Mouse (Mus musculus): Measurements from ENCODE around the gene Foxo3.

Gene Foxo3

DNA sequence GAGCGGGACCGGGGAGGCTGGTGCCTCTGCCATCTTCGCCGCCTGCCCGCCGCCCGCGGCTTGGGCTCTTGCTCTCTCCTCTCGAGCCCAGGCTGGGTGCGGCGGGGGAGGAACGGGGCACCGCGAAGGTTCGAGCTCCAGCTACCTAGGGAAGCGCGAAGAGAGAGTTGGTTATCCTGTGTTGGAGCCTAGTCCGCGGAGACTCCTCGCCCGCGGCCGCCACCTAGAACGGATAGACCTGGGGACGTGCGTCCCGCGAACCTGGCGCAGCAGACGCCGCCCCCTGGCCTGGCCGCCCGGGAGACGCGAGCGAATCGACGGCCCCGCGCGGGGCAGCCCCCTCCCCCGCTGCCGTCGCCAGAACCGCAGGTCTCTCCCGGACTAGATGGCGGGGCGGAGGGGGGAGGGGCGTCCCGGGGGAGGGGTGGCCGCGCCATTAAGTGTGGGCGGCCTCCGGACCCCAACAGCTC is 1.1 kb downstream of the Foxo3 start:
- peak; percentile 49 to 60 for DNase-seq

DNA sequence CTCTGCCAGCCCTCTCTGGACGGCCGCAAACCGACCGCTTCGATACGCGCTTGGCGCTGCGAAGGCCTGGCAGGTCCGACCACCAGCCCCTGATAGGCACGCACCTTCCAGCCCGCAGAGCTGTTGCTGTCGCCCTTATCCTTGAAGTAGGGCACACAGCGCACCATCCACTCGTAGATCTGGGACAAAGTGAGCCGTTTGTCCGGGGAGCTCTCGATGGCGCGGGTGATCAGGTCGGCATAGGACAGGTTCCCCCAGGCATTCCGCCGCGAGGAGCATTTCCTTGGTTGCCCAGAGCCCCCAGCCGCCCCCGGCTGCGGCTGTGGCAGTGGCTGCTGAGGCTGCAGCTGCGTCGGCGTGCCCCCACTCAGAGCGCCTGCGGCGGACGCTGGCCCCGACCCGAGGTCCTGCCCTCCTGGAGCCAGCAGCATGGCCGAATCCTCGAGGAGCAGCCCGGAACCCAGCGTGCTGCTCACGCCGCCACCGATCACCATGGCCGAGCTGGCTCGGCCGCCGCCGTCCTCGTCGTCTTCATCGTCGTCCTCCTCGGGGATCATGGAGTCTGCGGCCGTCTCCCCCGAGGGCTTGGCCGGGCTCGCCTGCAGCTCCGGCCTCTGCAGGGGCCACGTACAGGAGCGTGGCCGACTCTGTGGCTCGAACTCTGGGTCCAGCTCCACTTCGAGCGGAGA is 1.7 kb downstream of the Foxo3 start:
- DNase-seq: peak; percentile 16 to 27

GRCm38 (mm10) chr10:42273760-42274691 is 2.5 kb downstream of the Foxo3 start:
- DNase-seq: peak; percentile 49 to 60

GRCm38 (mm10) chr10:42273403-42273759 is 3.2 kb downstream of the Foxo3 start:
- no peak for DNase-seq

DNA sequence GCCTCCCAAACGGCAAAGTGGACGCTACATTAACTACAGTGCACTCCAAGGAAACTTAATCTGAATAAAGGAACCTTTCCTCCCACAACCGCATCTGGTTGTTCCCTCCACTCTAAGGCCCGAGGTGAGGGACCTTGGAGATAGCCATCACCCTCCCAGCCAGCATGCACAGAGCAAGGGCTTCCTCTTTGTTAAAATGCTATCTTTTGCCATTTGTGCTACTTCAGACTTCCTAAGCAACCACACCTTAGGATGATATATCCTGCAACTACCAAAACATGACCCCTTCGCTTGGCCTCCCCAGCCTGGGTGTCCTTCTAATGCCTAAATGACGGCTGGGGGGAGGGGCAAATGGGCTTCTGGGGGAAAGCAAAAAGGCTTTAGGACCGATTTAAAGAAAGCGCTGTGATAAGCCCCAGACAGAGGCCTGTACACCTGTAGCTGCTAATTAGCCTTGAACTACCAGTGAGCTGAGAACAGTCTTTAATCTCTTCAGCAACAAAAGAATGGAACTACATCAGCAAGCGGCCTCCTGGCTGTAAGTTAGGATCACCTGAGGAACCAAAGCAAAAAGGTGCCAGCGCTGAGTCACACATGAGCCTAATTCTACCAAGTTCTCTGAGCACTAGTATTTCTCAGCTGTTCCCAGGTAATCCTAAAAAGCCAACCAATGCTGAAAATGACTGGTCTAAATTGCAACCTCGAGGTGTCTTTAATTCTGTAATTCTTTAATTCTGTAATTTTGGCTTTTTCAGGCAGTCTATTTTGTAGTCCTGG is 4.9 kb downstream of the Foxo3 start:
- no peak for DNase-seq

DNA sequence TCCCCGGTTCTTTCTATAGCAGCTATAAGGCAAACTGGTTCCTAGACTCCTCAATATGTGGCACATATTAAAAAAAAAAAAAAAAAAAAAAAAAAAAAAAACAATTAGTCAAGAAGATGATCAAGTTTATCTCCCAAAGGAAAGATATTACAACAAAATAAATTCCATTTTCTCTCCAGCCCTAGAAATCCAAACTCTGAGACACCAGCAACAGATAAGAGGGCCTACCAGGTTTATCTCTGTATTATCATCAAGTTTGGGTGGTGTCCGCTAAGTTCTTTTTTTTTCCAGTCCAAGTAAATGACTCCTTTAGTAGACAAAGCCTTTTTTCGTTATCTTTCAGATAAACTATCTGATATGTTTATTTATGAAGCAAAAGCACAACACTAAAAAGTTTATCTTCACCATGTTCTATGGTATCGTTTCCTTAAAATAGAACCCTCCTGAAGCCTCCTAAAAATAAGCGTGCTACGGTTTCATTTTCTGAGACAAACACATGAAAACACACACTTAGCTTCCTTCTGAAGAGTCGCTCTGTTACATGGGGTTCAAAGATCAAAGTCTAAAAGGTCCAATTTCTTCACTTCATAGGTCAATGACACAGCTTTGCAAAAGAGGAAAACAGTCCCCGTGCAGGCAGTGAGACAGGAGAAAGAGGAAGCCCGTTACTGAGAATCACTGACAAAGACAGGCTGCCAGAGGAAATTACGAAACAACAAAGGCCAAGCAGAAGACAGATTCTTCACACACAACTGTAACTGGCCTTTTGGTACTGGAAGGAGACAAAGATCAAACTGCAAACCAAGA is 6.1 kb downstream of the Foxo3 start:
- peak in 1 of 2 experiments; percentile 35 for DNase-seq

GRCm38 (mm10) chr10:42269281-42270025 is 7.1 kb downstream of the Foxo3 start:
- DNase-seq: peak; percentile 44 to 48

DNA sequence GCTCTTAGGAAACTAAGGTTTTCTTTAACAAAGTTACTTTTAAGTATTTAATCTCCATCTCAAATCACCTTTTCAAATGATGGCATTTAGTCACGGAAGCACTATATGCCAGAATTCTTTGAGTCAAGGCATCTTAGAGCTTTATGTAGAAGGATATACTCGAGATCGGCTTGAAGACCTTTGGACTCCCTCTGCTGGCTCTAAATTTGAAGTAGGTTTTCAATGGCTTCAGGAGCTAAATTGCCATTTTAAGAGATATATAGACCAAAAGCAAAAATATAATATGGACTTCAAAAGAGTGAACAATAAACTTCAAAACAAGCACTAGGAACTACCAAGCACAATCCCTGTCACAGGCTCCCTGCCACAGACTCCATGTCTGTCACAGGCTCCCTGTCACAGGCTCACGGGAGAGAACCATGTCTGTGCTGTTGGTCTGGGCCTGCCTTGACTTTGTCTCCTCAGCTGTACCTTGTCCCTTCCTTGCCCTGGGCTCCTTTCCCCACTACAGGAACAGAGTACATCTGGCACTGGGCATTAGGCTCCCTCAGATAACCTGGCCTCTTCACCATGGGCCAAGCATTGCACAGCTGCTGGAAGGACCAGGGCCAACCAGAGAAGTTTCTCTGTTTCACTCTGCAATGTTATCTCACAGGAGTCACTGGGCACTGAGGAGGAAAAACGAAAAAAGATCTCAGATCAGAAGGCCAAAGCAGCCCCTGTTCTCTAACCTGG is 8.6 kb downstream of the Foxo3 start:
- DNase-seq: no peak

- DNase-seq: no peak
Measured at GRCm38 (mm10) chr10:42265021-42265689, 11.4 kb downstream of the Foxo3 start.

DNA sequence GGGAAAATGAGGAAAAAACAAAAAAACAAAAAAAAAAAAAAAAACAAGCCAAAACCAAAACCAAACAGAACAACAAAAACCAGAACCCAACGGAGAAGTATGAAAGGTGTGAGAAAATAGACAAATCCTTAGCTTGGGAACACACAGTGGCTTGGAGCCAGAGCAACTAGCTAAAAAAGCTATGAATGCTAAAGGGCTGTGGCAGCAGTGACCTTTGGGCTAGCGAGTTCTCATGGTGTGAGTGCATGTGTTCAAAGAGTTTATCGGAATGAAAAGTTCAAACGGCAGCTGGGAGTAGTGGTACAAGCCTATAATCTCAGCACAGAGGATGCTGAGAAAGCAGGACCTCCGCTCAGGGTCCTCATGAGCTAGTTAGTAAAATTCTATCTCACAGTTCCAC is 12.4 kb downstream of the Foxo3 start:
- no peak for DNase-seq

- DNase-seq: no peak
Measured at GRCm38 (mm10) chr10:42263701-42264100, 12.9 kb downstream of the Foxo3 start.

- DNase-seq: no peak
Measured at GRCm38 (mm10) chr10:42262061-42262460, 14.5 kb downstream of the Foxo3 start.

DNA sequence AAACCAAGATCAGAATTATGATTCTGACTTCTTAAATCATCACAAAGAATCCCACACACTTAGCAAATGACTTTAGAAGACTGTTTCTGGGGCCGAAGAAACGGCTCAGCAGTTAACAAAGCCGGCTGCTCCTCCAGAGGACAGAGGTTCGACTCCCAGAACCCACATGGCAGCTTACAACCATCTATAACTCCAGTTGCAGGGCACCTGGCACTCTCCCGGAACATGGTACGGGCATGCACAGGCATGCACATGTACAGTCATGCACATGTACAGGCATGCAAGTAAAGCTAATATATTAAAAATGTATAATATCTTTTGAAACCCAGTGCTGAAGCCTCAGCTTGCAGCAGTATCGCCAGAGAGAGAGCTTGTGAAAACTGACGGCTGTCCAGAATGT is 15.5 kb downstream of the Foxo3 start:
- no peak for DNase-seq

GRCm38 (mm10) chr10:42260523-42260922 is 16.0 kb downstream of the Foxo3 start:
- DNase-seq: no peak

- DNase-seq: no peak
Measured at GRCm38 (mm10) chr10:42259602-42260001, 17.0 kb downstream of the Foxo3 start.

DNA sequence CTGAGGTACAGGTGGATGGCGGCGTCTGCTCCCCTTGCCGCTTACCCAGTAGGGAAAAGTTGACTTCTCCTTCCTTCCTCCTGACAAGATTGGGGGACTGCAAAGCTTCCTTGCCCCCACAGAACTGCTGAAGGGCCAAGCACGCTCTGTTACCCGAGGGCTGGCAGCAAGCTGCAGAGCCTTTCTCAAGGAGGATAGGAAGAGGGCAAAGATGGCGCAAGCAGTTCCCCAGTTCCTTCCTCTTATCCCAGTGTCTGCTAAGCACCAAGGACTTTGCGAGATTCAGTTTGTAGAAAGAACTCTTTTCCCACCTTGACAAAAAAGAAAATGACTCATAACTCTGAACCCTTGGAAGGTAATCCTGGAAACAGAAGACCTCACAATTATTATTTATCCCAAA is 18.6 kb downstream of the Foxo3 start:
- no peak for DNase-seq

DNA sequence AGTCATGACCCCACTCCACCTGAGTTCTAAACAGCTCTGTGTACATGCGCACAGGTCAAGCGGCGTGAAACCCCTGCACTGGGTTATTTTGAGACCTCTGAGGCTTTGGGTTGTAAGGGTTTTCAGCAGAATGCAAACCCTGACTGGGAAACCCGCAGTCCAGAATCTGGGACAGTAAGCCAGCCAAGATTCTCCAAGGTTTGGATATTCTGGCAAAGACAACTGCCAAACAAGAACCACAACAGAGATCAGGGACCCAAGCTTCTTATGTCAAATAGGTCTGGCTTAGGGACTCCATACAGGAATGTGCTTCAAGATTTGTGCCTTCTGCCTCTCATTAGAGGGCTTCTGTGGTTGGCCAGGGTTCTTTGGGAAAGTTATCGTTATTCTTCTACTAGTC is 21.8 kb downstream of the Foxo3 start:
- DNase-seq: no peak

DNA sequence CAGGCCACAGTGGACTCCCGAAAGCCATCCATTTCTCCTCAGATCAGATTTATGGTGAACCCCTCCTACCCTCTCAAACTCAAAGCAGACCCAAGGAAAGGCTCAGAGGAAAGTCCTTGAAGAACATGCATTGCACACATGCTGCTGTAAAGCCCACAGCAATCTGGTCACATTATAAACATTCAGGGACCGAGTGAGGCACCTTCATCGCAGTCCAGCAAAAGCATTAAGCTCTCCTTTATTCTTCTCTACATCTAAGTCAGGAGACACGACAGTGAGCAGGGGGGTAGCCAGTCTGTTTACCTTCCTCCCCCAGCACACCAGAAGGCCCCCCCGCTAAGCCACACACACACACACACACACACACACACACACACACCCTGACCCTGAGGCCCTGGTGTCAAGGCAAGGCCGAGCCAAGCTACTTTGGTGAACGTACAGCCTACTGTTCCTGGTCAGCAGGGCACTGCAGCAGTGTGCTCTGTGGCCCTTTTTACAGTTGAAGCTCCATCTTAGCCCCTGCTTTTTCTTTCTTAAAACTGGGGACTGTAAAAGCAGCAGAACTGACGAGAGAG is 24.7 kb downstream of the Foxo3 start:
- no peak for DNase-seq

DNA sequence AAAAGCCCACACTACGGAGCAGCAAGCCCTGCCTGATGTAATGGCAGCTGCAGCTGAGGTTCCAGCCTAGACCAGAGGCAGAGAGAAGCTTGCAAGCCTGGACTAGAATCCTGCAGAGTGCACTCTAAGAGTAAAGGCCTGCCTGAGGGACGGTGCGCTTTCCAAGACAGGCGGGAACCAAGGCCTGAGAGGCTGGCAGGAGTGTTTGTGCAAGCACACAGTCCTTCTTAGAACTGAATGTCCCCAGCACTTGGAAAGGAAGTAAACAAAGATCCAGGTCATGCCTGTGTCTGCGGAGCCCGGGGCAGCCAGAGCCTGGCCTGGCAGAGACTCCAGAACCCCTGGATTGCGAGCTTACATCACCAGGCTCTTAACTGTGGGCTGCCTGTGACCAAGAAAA is 25.4 kb downstream of the Foxo3 start:
- DNase-seq: no peak

DNA sequence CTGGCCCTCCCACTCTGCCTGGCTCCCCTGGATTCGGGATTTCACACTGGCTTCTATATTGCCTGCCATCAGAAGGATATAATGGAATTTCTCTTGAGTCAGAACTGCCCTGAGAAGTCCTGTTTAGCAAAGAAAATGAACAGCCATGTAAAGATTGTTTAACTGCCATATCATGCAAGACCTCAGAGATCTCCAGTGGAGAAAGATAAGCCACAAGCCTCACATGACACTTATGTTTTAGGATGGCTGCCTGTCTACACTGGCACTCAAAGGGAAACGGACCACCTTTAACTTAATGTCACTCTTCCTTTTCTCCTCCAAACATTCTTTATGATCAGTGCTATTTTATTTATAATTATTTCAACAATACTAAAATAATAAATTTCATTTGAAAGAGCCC is 26.6 kb downstream of the Foxo3 start:
- DNase-seq: no peak

All from spleen, adult 18-20 months (tissue).